Mouse (Mus musculus) layer of hippocampus, adult 11-12 months (tissue): ENCODE results near the gene Fam3c.

Experiments
- DNase-seq: peaks from one replicate; pipeline ENCODE4 v3.0.0; 2022; ENCODE audit warnings: low spot score

The Fam3c gene

GRCm38 (mm10) chr6:22354031-22354430 lies 2.0 kb downstream of the Fam3c start:
- DNase-seq, result no peak

- DNase-seq, result no peak
Observed at GRCm38 (mm10) chr6:22351551-22351950, 4.5 kb downstream of the Fam3c start.

GRCm38 (mm10) chr6:22350239-22350571 lies 5.8 kb downstream of the Fam3c start:
- DNase-seq, result no peak

GRCm38 (mm10) chr6:22349531-22350238 lies 6.4 kb downstream of the Fam3c start:
- no peak for DNase-seq

- DNase-seq, result no peak
Observed at GRCm38 (mm10) chr6:22348975-22349374, 7.1 kb downstream of the Fam3c start.

- DNase-seq, result no peak
Observed at GRCm38 (mm10) chr6:22348130-22348529, 7.9 kb downstream of the Fam3c start.

- no peak for DNase-seq
Observed at GRCm38 (mm10) chr6:22347132-22347902, 8.7 kb downstream of the Fam3c start.

GRCm38 (mm10) chr6:22344443-22344842 lies 11.6 kb downstream of the Fam3c start:
- DNase-seq, result no peak

GRCm38 (mm10) chr6:22343706-22344105 lies 12.3 kb downstream of the Fam3c start:
- no peak for DNase-seq

- DNase-seq, result no peak
Observed at GRCm38 (mm10) chr6:22343292-22343691, 12.8 kb downstream of the Fam3c start.

GRCm38 (mm10) chr6:22340779-22341178 lies 15.3 kb downstream of the Fam3c start:
- DNase-seq, result no peak

GRCm38 (mm10) chr6:22339763-22340542 lies 16.1 kb downstream of the Fam3c start:
- DNase-seq, result no peak

GRCm38 (mm10) chr6:22332548-22332947 lies 23.5 kb downstream of the Fam3c start:
- no peak for DNase-seq

- DNase-seq, result no peak
Observed at GRCm38 (mm10) chr6:22330169-22330960, 25.7 kb downstream of the Fam3c start.

- DNase-seq, result no peak
Observed at GRCm38 (mm10) chr6:22327931-22328330, 28.1 kb downstream of the Fam3c start.

- no peak for DNase-seq
Observed at GRCm38 (mm10) chr6:22327091-22327490, 29.0 kb downstream of the Fam3c start.

GRCm38 (mm10) chr6:22326289-22326688 lies 29.8 kb downstream of the Fam3c start:
- DNase-seq, result no peak

GRCm38 (mm10) chr6:22325364-22326072 lies 30.5 kb downstream of the Fam3c start:
- DNase-seq, result peak; percentile 86

- DNase-seq, result no peak
Observed at GRCm38 (mm10) chr6:22298059-22298458, 58.0 kb downstream of the Fam3c start.

GRCm38 (mm10) chr6:22297028-22297427 lies 59.0 kb downstream of the Fam3c start:
- no peak for DNase-seq

GRCm38 (mm10) chr6:22293922-22294321 lies 62.1 kb downstream of the Fam3c start:
- no peak for DNase-seq
